26 mouse cellular contexts compared by ENCODE assay signal in genomic region chr6:37563861-37564260, GRCm38 (mm10). TPM values are rescaled to one million over a fixed set of nuclear protein-coding genes. Genes with fewer than 3 reads are reported as not detected.
"Had no signal": no experiment of that assay in that cellular context is flagged by ENCODE, and none has a peak within 500 bp of the region (broad histone marks: within the 10 kb centered on the region; RNA-seq: fewer than 3 reads in every experiment).

No protein-coding gene starts in this region.

- H3K36me3 ChIP-seq: liver, embryonic 13.5 days; midbrain, embryonic 12.5 days had no signal

- H3K9ac ChIP-seq: liver, embryonic 13.5 days; midbrain, embryonic 12.5 days had no signal

- H3K9me3 ChIP-seq: liver, embryonic 13.5 days; midbrain, embryonic 12.5 days had no signal

- DNase-seq: kidney, postnatal 25 days; layer of hippocampus, adult 9-11 months; liver, embryonic 13.5 days; lung, adult 2 months; thymus, adult 18-20 months; thymus, postnatal 36 days had no signal

- H3K4me2 ChIP-seq: liver, embryonic 13.5 days; midbrain, embryonic 12.5 days had no signal

- H3K4me3 ChIP-seq: layer of hippocampus, adult 2 months; liver, embryonic 13.5 days; midbrain, embryonic 12.5 days; myocyte had no signal

- H3K27ac ChIP-seq: kidney, postnatal 0 days; layer of hippocampus, adult 2 months; liver, embryonic 13.5 days; macrophage; midbrain, embryonic 12.5 days had no signal

- H3K4me1 ChIP-seq: liver, embryonic 13.5 days; midbrain, embryonic 12.5 days had no signal

- H3K27me3 ChIP-seq: liver, embryonic 13.5 days; midbrain, embryonic 12.5 days had no signal

- ATAC-seq: midbrain, embryonic 16.5 days had no signal

RNA-seq across cellular contexts. Expression of gene Akr1d1, which starts 33.9 kb away (rescaled TPM):
- total RNA-seq: layer of hippocampus, adult 2 months; layer of hippocampus, postnatal 25 days; left cerebral cortex, adult 18-20 months; left cerebral cortex, postnatal 36 days; megakaryocyte, adult 5-6 weeks; monocyte, adult 5-6 weeks had no signal
- polyA plus RNA-seq: large intestine, adult 2 months; limb, embryonic 11.5 days; lung, embryonic 16.5 days; macrophage; midbrain, embryonic 12.5 days; midbrain, embryonic 16.5 days; myocyte; neural tube, embryonic 11.5 days; neural tube, embryonic 14.5 days; small intestine, adult 2 months; spleen, adult 2 months; testis, adult 2 months; urinary bladder, adult 2 months had no signal
